Mouse (Mus musculus) forebrain, embryonic 14.5 days (tissue): ENCODE results near the gene Lemd2. TPM values are rescaled to one million over a fixed set of nuclear protein-coding genes. Genes with fewer than 3 reads are reported as not detected.

Source experiments
- ATAC-seq: fragments of 200-750 bp; cut with Nextera tagmentation; 2 replicates; pipeline ENCODE4 v1.8.0; 2017; ENCODE audit warnings: mild to moderate bottlenecking, moderate library complexity
- DNase-seq: peaks from one replicate; pipeline ENCODE4 v3.0.0-alpha.2; 2015; ENCODE audit warnings: low spot score
- H3K27ac ChIP-seq: fragments of 300-500 bp; sonication (generic); 2 replicates; pipeline ENCODE4 v1.5.1; 2014; ENCODE audit warnings: low read depth, mild to moderate bottlenecking, control low read depth, low read length, moderate library complexity
- H3K27me3 ChIP-seq: fragments of 300-500 bp; sonication (generic); replicated peaks from 2 replicates; pipeline ENCODE4 v1.6.1; 2014; ENCODE audit warnings: low read length, control low read depth, mixed read lengths; ENCODE audit not compliant: control insufficient read depth, insufficient read depth
- H3K36me3 ChIP-seq: fragments of 300-500 bp; sonication (generic); 2 replicates; pipeline ENCODE4 v1.6.1; 2014; ENCODE audit warnings: low read length, control low read depth; ENCODE audit not compliant: control insufficient read depth, insufficient read depth
- H3K4me1 ChIP-seq: fragments of 300-500 bp; sonication (generic); 2 replicates; pipeline ENCODE4 v1.6.1; 2014; ENCODE audit warnings: antibody characterized with exemption, low read length, control low read depth; ENCODE audit not compliant: control insufficient read depth, insufficient read depth
- H3K4me2 ChIP-seq: fragments of 300-500 bp; sonication (generic); 2 replicates; pipeline ENCODE4 v1.6.1; 2014; ENCODE audit warnings: mild to moderate bottlenecking, control low read depth, low read length
- H3K4me3 ChIP-seq: fragments of 300-500 bp; sonication (generic); 2 replicates; pipeline ENCODE4 v1.5.1; 2014; ENCODE audit warnings: low read depth, low read length, control low read depth
- H3K9ac ChIP-seq: fragments of 300-500 bp; sonication (generic); 2 replicates; pipeline ENCODE4 v1.6.1; 2014; ENCODE audit warnings: mild to moderate bottlenecking, low read length, control low read depth, moderate library complexity
- H3K9me3 ChIP-seq: fragments of 300-500 bp; sonication (generic); replicated peaks from 2 replicates; pipeline ENCODE4 v1.6.1; 2016; ENCODE audit warnings: low read length, control low read depth, mixed read lengths; ENCODE audit not compliant: control insufficient read depth
- WGBS: fragments of 180-500 bp; shearing (Covaris S2); extraction: QIAGEN DNeasy Blood & Tissue Kit; methylation state at CpG from one replicate; pipeline ENCODE4 v1.1.7; 2014; 5-methylcytosine and 5-hydroxymethylcytosine counted together
- polyA plus RNA-seq: library from polyadenylated mRNA; unstranded; fragments of >200 nt; fragmentation: Nextera tagmentation; extraction: Ambion mirVana; gene quantifications from 2 replicates; pipeline ENCODE4 v1.2.1, GENCODE M21; 2014

Lemd2 gene
- polyA plus RNA-seq = 11.3 and 14.8 TPM in 2 replicates

- Histone ChIP-seq H3K9me3 (no peaks in the 10 kb centered on the region), H3K27ac (peak within 1 kb of the TSS; percentile 96), H3K4me1 (peaks cover 8% of the 10 kb centered on the region; the same call in 1 of the 2 replicates), H3K27me3 (no peaks in the 10 kb centered on the region), H3K9ac (peak within 1 kb of the TSS; percentile 98), H3K36me3 (peaks cover 32% of the 10 kb centered on the region), H3K4me3 (peak within 1 kb of the TSS; percentile 87), H3K4me2 (peak within 1 kb of the TSS; percentile 88)
- DNase-seq (peak; percentile 96), ATAC-seq (peak; percentile 95)
- 6% methylated on average over 63 of the region's 97 CpGs for WGBS
Measured at GRCm38 (mm10) chr17:27204075-27204909, at the start of gene Lemd2. Gene Lemd2 (minus strand): TSS chr17:27204469.

GRCm38 (mm10) chr17:27251150-27251549 lies 46.9 kb upstream of the Lemd2 start:
- Histone ChIP-seq H3K4me3 (no peak overlapping the region), H3K9ac (no peak overlapping the region), H3K27me3 (no peaks in the 10 kb centered on the region), H3K4me2 (no peak overlapping the region), H3K27ac (no peak overlapping the region), H3K9me3 (no peaks in the 10 kb centered on the region), H3K4me1 (no peaks in the 10 kb centered on the region), H3K36me3 (no peaks in the 10 kb centered on the region)
- DNase-seq = no peak
- ATAC-seq = no peak
- WGBS = 85% methylated on average over 6 of the region's 6 CpGs

DNA sequence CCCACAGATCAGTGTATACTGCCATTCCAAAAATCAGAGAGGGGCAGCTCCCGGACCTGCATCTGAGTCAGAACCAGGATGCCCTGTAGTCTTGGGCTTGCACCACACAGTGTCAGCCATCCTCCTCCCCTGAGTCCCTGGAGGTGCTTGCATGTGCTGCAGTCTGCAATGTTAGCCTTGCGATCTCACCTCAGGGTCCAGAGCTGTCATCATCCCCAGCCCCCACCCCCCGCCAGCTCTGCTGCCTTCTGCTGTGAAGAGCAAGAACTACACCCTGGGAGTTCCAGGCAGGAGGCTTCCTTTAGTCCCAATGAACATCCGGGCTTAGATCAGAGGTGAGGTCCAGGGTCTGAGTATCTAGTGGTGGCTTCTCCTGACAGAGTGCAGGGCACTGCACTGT lies 46.2 kb upstream of the Lemd2 start:
- DNase-seq = no peak
- Histone ChIP-seq H3K9ac (no peak overlapping the region), H3K4me2 (no peak overlapping the region), H3K4me1 (no peaks in the 10 kb centered on the region), H3K27me3 (no peaks in the 10 kb centered on the region), H3K36me3 (no peaks in the 10 kb centered on the region), H3K9me3 (no peaks in the 10 kb centered on the region), H3K4me3 (no peak overlapping the region), H3K27ac (no peak overlapping the region)
- ATAC-seq = no peak
- WGBS = 29% methylated on average over 4 of the region's 4 CpGs

- H3K36me3 ChIP-seq = no peaks in the 10 kb centered on the region
- H3K27me3 ChIP-seq = no peaks in the 10 kb centered on the region
- H3K9ac ChIP-seq = no peak overlapping the region
- H3K4me3 ChIP-seq = no peak overlapping the region
- ATAC-seq (no peak), DNase-seq (no peak)
- no peaks in the 10 kb centered on the region for H3K9me3 ChIP-seq
- 86% methylated on average over 3 of the region's 3 CpGs for WGBS
- no peaks in the 10 kb centered on the region for H3K4me1 ChIP-seq
- H3K4me2 ChIP-seq = no peak overlapping the region
- H3K27ac ChIP-seq = no peak overlapping the region
Measured at GRCm38 (mm10) chr17:27249073-27249472, 44.8 kb upstream of the Lemd2 start.

GRCm38 (mm10) chr17:27247680-27248386 lies 43.6 kb upstream of the Lemd2 start:
- H3K4me3 ChIP-seq = no peak overlapping the region
- H3K9me3 ChIP-seq = no peaks in the 10 kb centered on the region
- H3K4me1 ChIP-seq = peaks cover under 1% of the 10 kb centered on the region; the same call in 1 of the 2 replicates
- no peak overlapping the region for H3K9ac ChIP-seq
- no peaks in the 10 kb centered on the region for H3K36me3 ChIP-seq
- WGBS = 84% methylated on average over 6 of the region's 6 CpGs
- no peak for DNase-seq
- ATAC-seq = no peak
- no peak overlapping the region for H3K4me2 ChIP-seq
- no peak overlapping the region for H3K27ac ChIP-seq
- H3K27me3 ChIP-seq = no peaks in the 10 kb centered on the region

DNA sequence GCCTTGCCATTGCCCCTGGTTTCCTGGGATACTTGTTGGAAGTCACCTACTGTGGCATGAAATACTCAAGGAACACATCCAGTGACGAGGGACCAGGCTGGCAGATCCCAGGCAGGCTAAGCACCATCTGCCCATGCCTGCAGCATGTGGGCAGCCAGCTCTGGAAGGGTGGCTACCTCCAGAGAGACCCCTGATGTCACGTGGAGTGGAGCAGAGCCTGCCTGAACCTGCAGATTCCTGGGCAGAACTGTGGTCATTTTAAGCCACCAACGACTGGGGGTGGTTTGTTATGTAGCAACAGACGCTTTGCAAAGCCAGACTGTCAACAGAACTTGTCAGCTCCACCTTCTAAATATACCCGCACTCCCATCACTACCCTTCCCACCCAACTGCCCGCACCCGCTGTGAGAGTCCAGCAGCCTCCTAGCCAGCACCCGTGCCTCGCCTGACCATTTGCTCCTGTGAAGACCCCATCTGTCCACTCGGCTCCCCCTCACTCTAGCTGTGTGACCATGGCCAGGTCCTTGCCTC lies 41.6 kb upstream of the Lemd2 start:
- H3K4me2 ChIP-seq = no peak overlapping the region
- no peak overlapping the region for H3K4me3 ChIP-seq
- ATAC-seq (no peak), DNase-seq (no peak)
- H3K9me3 ChIP-seq = no peaks in the 10 kb centered on the region
- no peak overlapping the region for H3K9ac ChIP-seq
- H3K27me3 ChIP-seq = no peaks in the 10 kb centered on the region
- WGBS = 80% methylated on average over 10 of the region's 10 CpGs
- no peak overlapping the region for H3K27ac ChIP-seq
- H3K4me1 ChIP-seq = peaks cover 19% of the 10 kb centered on the region
- no peaks in the 10 kb centered on the region for H3K36me3 ChIP-seq

- Histone ChIP-seq H3K4me2 (no peak overlapping the region), H3K4me1 (peaks cover 27% of the 10 kb centered on the region), H3K4me3 (no peak overlapping the region), H3K27me3 (no peaks in the 10 kb centered on the region), H3K36me3 (no peaks in the 10 kb centered on the region), H3K27ac (no peak overlapping the region), H3K9ac (no peak overlapping the region), H3K9me3 (no peaks in the 10 kb centered on the region)
- DNase-seq = no peak
- ATAC-seq = no peak
- 83% methylated on average over 4 of the region's 4 CpGs for WGBS
Measured at GRCm38 (mm10) chr17:27244912-27245311, 40.6 kb upstream of the Lemd2 start.

GRCm38 (mm10) chr17:27242194-27243189 lies 38.2 kb upstream of the Lemd2 start:
- H3K27me3 ChIP-seq = no peaks in the 10 kb centered on the region
- no peaks in the 10 kb centered on the region for H3K36me3 ChIP-seq
- no peak overlapping the region for H3K4me3 ChIP-seq
- H3K9me3 ChIP-seq = no peaks in the 10 kb centered on the region; the same call in 1 of the 2 replicates
- 29% methylated on average over 18 of the region's 18 CpGs for WGBS
- no peak overlapping the region for H3K9ac ChIP-seq
- DNase-seq = peak; percentile 92
- ATAC-seq = peak; percentile 24; the same call in 1 of the 2 replicates
- no peak overlapping the region for H3K4me2 ChIP-seq
- H3K27ac ChIP-seq = peak overlapping the region; percentile 84; the same call in 1 of the 2 replicates
- H3K4me1 ChIP-seq = peaks cover 27% of the 10 kb centered on the region
